17 mouse cellular contexts compared by ENCODE assay signal in genomic region chr10:105405856-105406527, GRCm38 (mm10).
"Had no signal": no experiment of that assay in that cellular context is flagged by ENCODE, and none has a peak within 500 bp of the region (broad histone marks: within the 10 kb centered on the region; RNA-seq: fewer than 3 reads in every experiment).

No protein-coding gene starts in this region.

- H3K9ac ChIP-seq: lung, embryonic 15.5 days; midbrain, embryonic 13.5 days; midbrain, embryonic 15.5 days; neural tube, embryonic 12.5 days; stomach, embryonic 15.5 days had no signal

- DNase-seq: lung, adult 2 months; lung, postnatal 14 days; lung, postnatal 36 days; right cerebral cortex, postnatal 14 days; thymus, adult 18-20 months; thymus, postnatal 14 days; thymus, postnatal 36 days had no signal

- H3K27me3 ChIP-seq: lung, embryonic 15.5 days; megakaryocyte, embryonic 14.5 days; midbrain, embryonic 13.5 days; midbrain, embryonic 15.5 days; neural tube, embryonic 12.5 days; stomach, embryonic 15.5 days had no signal

- ATAC-seq: lung, postnatal 0 days; midbrain, embryonic 13.5 days; midbrain, embryonic 15.5 days had no signal

- H3K4me3 ChIP-seq: lung, embryonic 15.5 days; megakaryocyte, embryonic 14.5 days; midbrain, embryonic 13.5 days; midbrain, embryonic 15.5 days; neural tube, embryonic 12.5 days; stomach, embryonic 15.5 days had no signal

- H3K9me3 ChIP-seq: lung, embryonic 15.5 days; midbrain, embryonic 13.5 days; midbrain, embryonic 15.5 days; neural tube, embryonic 12.5 days; stomach, embryonic 15.5 days had no signal

- H3K27ac ChIP-seq: lung, embryonic 15.5 days; macrophage; midbrain, embryonic 13.5 days; midbrain, embryonic 15.5 days; neural tube, embryonic 12.5 days; stomach, embryonic 15.5 days; stomach, postnatal 0 days had no signal

- H3K36me3 ChIP-seq: lung, embryonic 15.5 days; midbrain, embryonic 13.5 days; midbrain, embryonic 15.5 days; neural tube, embryonic 12.5 days; stomach, embryonic 15.5 days had no signal

- H3K4me1 ChIP-seq: lung, embryonic 15.5 days; megakaryocyte, embryonic 14.5 days; neural tube, embryonic 12.5 days; stomach, embryonic 15.5 days had no signal

- H3K4me2 ChIP-seq: lung, embryonic 15.5 days; midbrain, embryonic 11.5 days; midbrain, embryonic 13.5 days; midbrain, embryonic 15.5 days; neural tube, embryonic 12.5 days; stomach, embryonic 15.5 days had no signal
